Mouse (Mus musculus) heart, postnatal 36 days (tissue): Measurements from ENCODE around the gene Pitpnc1. TPM values are rescaled to one million over a fixed set of nuclear protein-coding genes. Genes with fewer than 3 reads are reported as not detected.

Source experiments
- DNase-seq, 2 experiments: peaks; one replicate each; pipeline ENCODE4 v3.0.0; 2021 to 2022
- intact Hi-C: fragments of 180-260 bp; cut with DNase I; formaldehyde crosslinking; loops from one replicate; pipeline ENCODE4 v1.15.1; 2025
- total RNA-seq, 2 experiments: library from RNA; stranded (reverse); gene quantifications; 2 replicates each; pipeline ENCODE4 v1.2.3; 2021

Gene Pitpnc1
- total RNA-seq, 2 experiments from 2014 or later = 60.7 to 68.4 TPM

GRCm38 (mm10) chr11:107469031-107469522, 1.4 kb downstream of the Pitpnc1 start:
- intact Hi-C loops = loop anchor here (1.0 to 2.0 kb wide), 4 partner anchors 18 to 193 kb away; no protein-coding TSS in a partner anchor
- peak; percentile 83 to 88 for DNase-seq

GRCm38 (mm10) chr11:107468252-107469030, 2.1 kb downstream of the Pitpnc1 start:
- DNase-seq = no peak
- intact Hi-C loops = loop anchor here (1.0 to 2.0 kb wide), 4 partner anchors 18 to 192 kb away; no protein-coding TSS in a partner anchor

- intact Hi-C loops = no loop called here
- DNase-seq = no peak
Measured at GRCm38 (mm10) chr11:107466611-107467391, 3.7 kb downstream of the Pitpnc1 start.

- DNase-seq = no peak
- intact Hi-C loops = loop anchor here (2.0 kb wide), 1 partner anchor 45 kb away; no protein-coding TSS in a partner anchor
Measured at GRCm38 (mm10) chr11:107465969-107466368, 4.5 kb downstream of the Pitpnc1 start.

- intact Hi-C loops = loop anchor here (2.0 kb wide), 1 partner anchor 44 kb away; no protein-coding TSS in a partner anchor
- no peak for DNase-seq
Measured at GRCm38 (mm10) chr11:107465041-107465440, 5.5 kb downstream of the Pitpnc1 start.

- no peak for DNase-seq
- intact Hi-C loops = loop anchor here (2.0 kb wide), 1 partner anchor 43 kb away; no protein-coding TSS in a partner anchor
Measured at GRCm38 (mm10) chr11:107464141-107464540, 6.4 kb downstream of the Pitpnc1 start.

- intact Hi-C loops = no loop called here
- no peak for DNase-seq
Measured at GRCm38 (mm10) chr11:107463251-107463681, 7.2 kb downstream of the Pitpnc1 start.

GRCm38 (mm10) chr11:107462478-107462877, 8.0 kb downstream of the Pitpnc1 start:
- intact Hi-C loops = no loop called here
- DNase-seq = no peak

- no peak for DNase-seq
- intact Hi-C loops = no loop called here
Measured at GRCm38 (mm10) chr11:107459828-107460227, 10.7 kb downstream of the Pitpnc1 start.

- intact Hi-C loops = no loop called here
- DNase-seq = no peak
Measured at GRCm38 (mm10) chr11:107458986-107459385, 11.5 kb downstream of the Pitpnc1 start.

GRCm38 (mm10) chr11:107458286-107458685, 12.2 kb downstream of the Pitpnc1 start:
- DNase-seq = no peak
- intact Hi-C loops = no loop called here

- DNase-seq = no peak
- intact Hi-C loops = no loop called here
Measured at GRCm38 (mm10) chr11:107457282-107457681, 13.2 kb downstream of the Pitpnc1 start.

- DNase-seq = no peak
- intact Hi-C loops = loop anchor here (5.0 kb wide), 1 partner anchor 38 kb away; no protein-coding TSS in a partner anchor
Measured at GRCm38 (mm10) chr11:107454546-107455462, 15.7 kb downstream of the Pitpnc1 start.

GRCm38 (mm10) chr11:107452053-107452452, 18.4 kb downstream of the Pitpnc1 start:
- no peak for DNase-seq
- intact Hi-C loops = loop anchor here (5.0 kb wide), 1 partner anchor 35 kb away; no protein-coding TSS in a partner anchor

- intact Hi-C loops = loop anchor here (2.0 to 5.0 kb wide), 2 partner anchors 18 to 34 kb away; no protein-coding TSS in a partner anchor
- DNase-seq = peak; percentile 38 to 56
Measured at GRCm38 (mm10) chr11:107451106-107451505, 19.4 kb downstream of the Pitpnc1 start.

GRCm38 (mm10) chr11:107450097-107450496, 20.4 kb downstream of the Pitpnc1 start:
- DNase-seq = peak; percentile 29 to 42
- intact Hi-C loops = loop anchor here (2.0 to 5.0 kb wide), 2 partner anchors 19 to 33 kb away; no protein-coding TSS in a partner anchor

- intact Hi-C loops = no loop called here
- DNase-seq = peak; percentile 45 to 48
Measured at GRCm38 (mm10) chr11:107449169-107449910, 21.2 kb downstream of the Pitpnc1 start.

- DNase-seq = no peak
- intact Hi-C loops = no loop called here
Measured at GRCm38 (mm10) chr11:107447915-107448314, 22.6 kb downstream of the Pitpnc1 start.

- DNase-seq = peak; percentile 38 to 42
- intact Hi-C loops = no loop called here
Measured at GRCm38 (mm10) chr11:107447349-107447748, 23.1 kb downstream of the Pitpnc1 start.
